In the genomic region with DNA sequence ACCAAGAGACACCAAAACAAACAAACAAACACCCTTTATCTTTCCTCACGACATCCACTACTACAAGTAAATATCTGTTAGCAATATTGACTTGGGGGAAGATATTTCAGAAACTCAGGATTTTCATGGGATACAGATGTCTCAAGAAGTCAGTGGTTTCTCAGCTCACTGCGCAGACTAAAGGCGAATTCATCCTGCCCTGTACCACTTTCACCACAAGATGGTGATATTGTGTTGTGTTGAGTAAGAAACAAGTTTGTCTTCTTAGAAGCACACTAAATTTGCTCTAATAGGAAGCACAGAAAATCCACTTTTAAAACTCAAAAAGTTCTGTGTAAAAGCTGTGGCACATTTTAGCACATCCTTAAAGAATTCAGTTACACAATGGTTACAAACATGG, we compare ENCODE assay signal across 8 mouse cellular contexts.
A peak's percentile ranks its signal among the peaks of the same experiment; 100 is the strongest.
DNase-seq lines count a peak whose midpoint lies in the region; ATAC-seq lines count a peak whose summit lies in the region.
"Had no signal": no experiment of that assay in that cellular context is flagged by ENCODE, and none has a peak within 500 bp of the region (broad histone marks: within the 10 kb centered on the region; RNA-seq: fewer than 3 reads in every experiment).

No protein-coding gene starts in this region.

- no peaks in the 10 kb centered on the region for H3K4me1 ChIP-seq in stomach, embryonic 14.5 days (ENCODE audit: control insufficient read depth, insufficient read depth, low read length)
- H3K4me1 ChIP-seq: lung, embryonic 15.5 days had no signal

- H3K27me3 ChIP-seq in stomach, embryonic 14.5 days (ENCODE audit: control insufficient read depth, insufficient read depth, low read length), result no peaks in the 10 kb centered on the region
- H3K27me3 ChIP-seq: lung, embryonic 15.5 days had no signal

- H3K4me2 ChIP-seq in stomach, embryonic 14.5 days (replicated peaks; ENCODE audit: low read depth, low read length), result no peak overlapping the region
- H3K4me2 ChIP-seq: lung, embryonic 15.5 days had no signal

- H3K9me3 ChIP-seq in stomach, embryonic 14.5 days (ENCODE audit: control insufficient read depth, low read depth, low read length), result no peaks in the 10 kb centered on the region
- H3K9me3 ChIP-seq: lung, embryonic 15.5 days had no signal

- 15% methylated on average over 3 of the region's 3 CpGs for WGBS in stomach, embryonic 14.5 days

- peak; percentile 97 for ATAC-seq in frontal cortex, adult (ENCODE audit: low TSS enrichment)
- ATAC-seq in stomach, embryonic 14.5 days (ENCODE audit: insufficient number of reproducible peaks, insufficient read depth, low FRiP score, low read depth), result 0 out of 2 replicates have a peak, but pooled peaks have one; percentile 23

- H3K4me3 ChIP-seq in stomach, embryonic 14.5 days (ENCODE audit: low read depth, low read length), result no peak overlapping the region
- H3K4me3 ChIP-seq: lung, embryonic 15.5 days had no signal

- peak; percentile 5 for DNase-seq in lung, postnatal 10 days
- DNase-seq in lung, adult 18-20 months, result no peak
- DNase-seq in cerebellum, postnatal 14 days, result peak; percentile 53 to 62
- peak; percentile 3 to 8 for DNase-seq in left cerebral cortex, adult 8-10 months (ENCODE audit: low spot score in 2 of 2)
- DNase-seq in natural killer cell, adult 2 months (ENCODE audit: low spot score in 2 of 2), result no peak

- no peak overlapping the region for H3K27ac ChIP-seq in stomach, embryonic 14.5 days (ENCODE audit: low read length)
- H3K27ac ChIP-seq: lung, embryonic 15.5 days had no signal

- no peaks in the 10 kb centered on the region for H3K36me3 ChIP-seq in stomach, embryonic 14.5 days (ENCODE audit: control insufficient read depth, insufficient read depth, low read length)
- H3K36me3 ChIP-seq: lung, embryonic 15.5 days had no signal

- H3K9ac ChIP-seq in stomach, embryonic 14.5 days (replicated peaks; ENCODE audit: low read depth, low read length), result no peak overlapping the region
- H3K9ac ChIP-seq: lung, embryonic 15.5 days had no signal

Comparison
In these comparisons a context has a peak if more than half of its experiments do, and no peak if none do; other contexts are left out.
1. DNase-seq: peak in lung, postnatal 10 days (single experiment), cerebellum, postnatal 14 days (2 of 2) and left cerebral cortex, adult 8-10 months (2 of 2); none in lung, adult 18-20 months (0 of 2) and natural killer cell, adult 2 months (0 of 2).